Mouse (Mus musculus) liver, embryonic 13.5 days (tissue): ENCODE measurements around the gene Vapb. TPM values are rescaled to one million over a fixed set of nuclear protein-coding genes. Genes with fewer than 3 reads are reported as not detected.

Experiments used
- ATAC-seq: fragments of 200-750 bp; cut with Nextera tagmentation; 2 replicates; pipeline ENCODE4 v1.8.0; 2017; ENCODE audit warnings: low read depth, mild to moderate bottlenecking, moderate number of reproducible peaks, moderate library complexity
- DNase-seq: peaks from one replicate; pipeline ENCODE4 v3.0.0; 2022
- H3K27ac ChIP-seq: fragments of 300-500 bp; sonication (generic); 2 replicates; pipeline ENCODE4 v1.5.1; 2015; ENCODE audit warnings: moderate library complexity, mild to moderate bottlenecking, inconsistent platforms
- H3K27me3 ChIP-seq: fragments of 300-500 bp; sonication (generic); 2 replicates; pipeline ENCODE4 v1.6.1; 2015; ENCODE audit warnings: mild to moderate bottlenecking, inconsistent platforms
- H3K36me3 ChIP-seq: fragments of 300-500 bp; sonication (generic); 2 replicates; pipeline ENCODE4 v1.6.1; 2015; ENCODE audit warnings: mild to moderate bottlenecking, inconsistent platforms
- H3K4me1 ChIP-seq: fragments of 300-500 bp; sonication (generic); replicated peaks from 2 replicates; pipeline ENCODE4 v1.6.1; 2015; ENCODE audit warnings: inconsistent platforms
- H3K4me2 ChIP-seq: fragments of 300-500 bp; sonication (generic); 2 replicates; pipeline ENCODE4 v1.6.1; 2015; ENCODE audit warnings: inconsistent platforms, mild to moderate bottlenecking, moderate library complexity
- H3K4me3 ChIP-seq: fragments of 300-500 bp; sonication (generic); replicated peaks from 2 replicates; pipeline ENCODE4 v1.5.1; 2015; ENCODE audit warnings: mild to moderate bottlenecking, inconsistent platforms
- H3K9ac ChIP-seq: fragments of 300-500 bp; sonication (generic); 2 replicates; pipeline ENCODE4 v1.6.1; 2015; ENCODE audit warnings: mild to moderate bottlenecking, inconsistent platforms
- H3K9me3 ChIP-seq: fragments of 300-500 bp; sonication (generic); replicated peaks from 2 replicates; pipeline ENCODE4 v1.6.1; 2016; ENCODE audit warnings: inconsistent platforms
- WGBS: fragments of 180-500 bp; shearing (Covaris S2); methylation state at CpG from one replicate; pipeline ENCODE4 v1.1.7; 2015; ENCODE audit not compliant: insufficient replicate concordance; 5-methylcytosine and 5-hydroxymethylcytosine counted together
- polyA plus RNA-seq: library from polyadenylated mRNA; unstranded; fragments of >200 nt; fragmentation: Nextera tagmentation; extraction: Ambion mirVana; gene quantifications from 2 replicates; pipeline ENCODE4 v1.2.1, GENCODE M21; 2015

Vapb gene
- polyA plus RNA-seq, 1 experiment from 2014 or later = 6.5 TPM

DNA sequence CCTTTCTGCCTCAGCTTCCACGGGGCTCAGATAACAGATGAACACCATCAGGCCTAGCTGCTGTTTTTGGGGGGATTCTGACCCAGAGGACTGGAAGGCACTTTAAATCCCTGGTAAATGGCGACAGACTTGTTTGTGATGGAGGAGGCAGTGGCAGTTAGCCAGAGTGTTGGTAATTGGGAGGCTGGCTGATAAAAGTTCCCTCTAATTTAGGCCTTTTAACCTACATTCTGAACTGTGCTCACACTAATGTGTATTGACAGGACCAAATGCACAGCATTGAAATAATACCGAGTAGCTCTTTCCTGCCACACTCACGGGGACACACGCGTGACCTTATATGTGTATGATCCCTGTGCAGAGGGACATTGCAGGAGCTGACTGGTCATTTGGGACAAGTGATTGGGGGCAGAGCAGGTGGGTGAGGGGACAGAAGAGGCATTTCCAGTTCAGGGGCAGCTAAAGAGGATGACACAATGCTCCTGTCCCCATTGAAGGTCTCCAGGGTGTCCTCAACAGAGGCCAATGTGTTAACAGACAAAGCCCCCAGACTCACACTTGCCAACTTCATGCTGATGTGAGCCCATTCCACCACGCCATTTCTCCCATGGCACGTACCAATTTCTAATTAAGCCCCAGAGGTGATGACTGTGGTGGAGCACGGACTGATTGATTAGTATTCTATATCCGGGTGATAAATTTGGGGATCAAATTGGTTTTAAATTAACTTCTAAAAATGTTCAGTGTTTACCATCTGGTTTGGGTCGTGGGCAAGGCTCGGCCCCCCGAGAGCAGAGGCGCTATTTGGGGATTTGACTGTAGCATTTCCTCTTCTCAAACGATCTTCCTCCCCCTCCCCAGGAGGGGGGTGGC, 58.7 kb downstream of the Vapb start:
- DNase-seq (no peak), ATAC-seq (no peak)
- Histone ChIP-seq H3K27me3 (no peaks in the 10 kb centered on the region), H3K36me3 (no peaks in the 10 kb centered on the region), H3K9me3 (no peaks in the 10 kb centered on the region), H3K27ac (no peak overlapping the region), H3K4me1 (peaks cover 4% of the 10 kb centered on the region; the same call in 1 of the 2 replicates), H3K4me3 (no peak overlapping the region), H3K9ac (no peak overlapping the region), H3K4me2 (no peak overlapping the region)
- WGBS = 54% methylated on average over 15 of the region's 15 CpGs

- WGBS = 54% methylated on average over 4 of the region's 4 CpGs
Measured at GRCm38 (mm10) chr2:173796674-173796963, 59.3 kb downstream of the Vapb start.

DNA sequence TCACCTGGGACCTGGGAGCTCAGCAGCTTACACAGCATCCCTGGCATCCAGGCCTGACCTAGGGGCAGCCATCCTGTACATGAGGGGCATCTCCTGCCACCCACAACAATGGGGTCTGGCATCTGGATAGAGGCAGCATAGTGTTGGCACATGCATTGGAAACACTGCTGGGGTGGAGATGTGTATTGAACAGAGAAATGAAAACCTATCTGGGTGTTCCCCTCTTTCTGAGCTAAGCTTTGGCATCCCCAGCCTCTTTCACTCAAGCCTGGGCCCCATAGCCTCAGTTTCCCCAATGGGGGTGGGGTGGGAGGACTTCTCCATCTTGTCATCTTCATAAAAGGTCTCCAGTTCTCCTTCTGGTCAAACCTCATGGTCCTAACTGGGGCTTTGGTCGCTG, 62.2 kb downstream of the Vapb start:
- 56% methylated on average over 1 of the region's 1 CpGs for WGBS
- Histone ChIP-seq H3K27ac (no peak overlapping the region), H3K9ac (no peak overlapping the region), H3K4me1 (peaks cover 4% of the 10 kb centered on the region; the same call in 1 of the 2 replicates), H3K9me3 (no peaks in the 10 kb centered on the region), H3K27me3 (no peaks in the 10 kb centered on the region), H3K4me3 (no peak overlapping the region), H3K4me2 (no peak overlapping the region), H3K36me3 (no peaks in the 10 kb centered on the region)
- DNase-seq (no peak), ATAC-seq (no peak)

More at GRCm38 (mm10) chr2:173796674-173796963, 59.3 kb downstream of the Vapb start:
- Histone ChIP-seq H3K9ac (no peak overlapping the region), H3K27ac (no peak overlapping the region), H3K4me2 (no peak overlapping the region), H3K9me3 (no peaks in the 10 kb centered on the region), H3K4me3 (no peak overlapping the region), H3K27me3 (no peaks in the 10 kb centered on the region), H3K36me3 (no peaks in the 10 kb centered on the region), H3K4me1 (peaks cover 4% of the 10 kb centered on the region; the same call in 1 of the 2 replicates)
- ATAC-seq (no peak), DNase-seq (no peak)

GRCm38 (mm10) chr2:173800566-173800965, 63.3 kb downstream of the Vapb start:
- no peaks in the 10 kb centered on the region for H3K27me3 ChIP-seq
- no peak overlapping the region for H3K9ac ChIP-seq
- H3K27ac ChIP-seq = no peak overlapping the region
- no peak for DNase-seq
- no peak overlapping the region for H3K4me3 ChIP-seq
- H3K9me3 ChIP-seq = no peaks in the 10 kb centered on the region
- H3K4me2 ChIP-seq = no peak overlapping the region
- WGBS = 80% methylated on average over 9 of the region's 9 CpGs
- H3K36me3 ChIP-seq = no peaks in the 10 kb centered on the region
- ATAC-seq = no peak
- no peaks in the 10 kb centered on the region for H3K4me1 ChIP-seq

- no peak overlapping the region for H3K27ac ChIP-seq
- H3K9me3 ChIP-seq = no peaks in the 10 kb centered on the region
- H3K9ac ChIP-seq = no peak overlapping the region
- ATAC-seq = no peak
- no peak for DNase-seq
- no peaks in the 10 kb centered on the region for H3K4me1 ChIP-seq
- H3K27me3 ChIP-seq = no peaks in the 10 kb centered on the region
- H3K4me3 ChIP-seq = no peak overlapping the region
- WGBS = 54% methylated on average over 11 of the region's 11 CpGs
- H3K4me2 ChIP-seq = no peak overlapping the region
- H3K36me3 ChIP-seq = no peaks in the 10 kb centered on the region
Measured at GRCm38 (mm10) chr2:173801405-173801876, 64.1 kb downstream of the Vapb start.

GRCm38 (mm10) chr2:173802176-173802575, 64.9 kb downstream of the Vapb start:
- no peaks in the 10 kb centered on the region for H3K9me3 ChIP-seq
- no peak overlapping the region for H3K27ac ChIP-seq
- no peaks in the 10 kb centered on the region for H3K4me1 ChIP-seq
- no peaks in the 10 kb centered on the region for H3K36me3 ChIP-seq
- H3K9ac ChIP-seq = no peak overlapping the region
- H3K4me2 ChIP-seq = no peak overlapping the region
- no peak overlapping the region for H3K4me3 ChIP-seq
- DNase-seq (no peak), ATAC-seq (no peak)
- 68% methylated on average over 4 of the region's 4 CpGs for WGBS
- no peaks in the 10 kb centered on the region for H3K27me3 ChIP-seq

GRCm38 (mm10) chr2:173802956-173803355, 65.6 kb downstream of the Vapb start:
- Histone ChIP-seq H3K4me1 (no peaks in the 10 kb centered on the region), H3K4me2 (no peak overlapping the region), H3K9me3 (no peaks in the 10 kb centered on the region), H3K27me3 (no peaks in the 10 kb centered on the region), H3K9ac (no peak overlapping the region), H3K4me3 (no peak overlapping the region), H3K27ac (no peak overlapping the region), H3K36me3 (no peaks in the 10 kb centered on the region)
- WGBS = 62% methylated on average over 3 of the region's 3 CpGs
- ATAC-seq (no peak), DNase-seq (no peak)

DNA sequence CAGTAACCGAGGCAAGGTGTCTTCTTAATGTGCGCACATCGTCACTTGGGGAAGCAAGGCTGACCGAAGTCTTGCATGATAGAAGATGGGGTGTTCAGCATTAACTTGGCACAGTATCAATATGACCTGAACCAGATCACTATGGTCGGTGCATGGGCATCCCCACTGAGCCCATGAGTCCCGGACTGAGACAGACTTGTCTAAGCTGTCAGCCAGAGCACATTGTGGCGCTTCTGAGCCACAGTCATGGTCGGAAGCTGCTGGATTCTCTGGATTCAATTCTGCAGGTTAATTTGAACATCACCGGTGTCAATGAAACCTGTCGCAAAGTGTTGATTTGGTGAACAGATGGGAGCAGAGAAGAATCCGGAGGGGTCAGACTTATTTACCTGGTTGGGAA, 66.5 kb downstream of the Vapb start:
- Histone ChIP-seq H3K27me3 (no peaks in the 10 kb centered on the region), H3K4me2 (no peak overlapping the region), H3K4me3 (no peak overlapping the region), H3K9me3 (no peaks in the 10 kb centered on the region), H3K27ac (no peak overlapping the region), H3K9ac (no peak overlapping the region), H3K36me3 (no peaks in the 10 kb centered on the region), H3K4me1 (no peaks in the 10 kb centered on the region)
- ATAC-seq (no peak), DNase-seq (no peak)
- WGBS = 80% methylated on average over 11 of the region's 11 CpGs

DNA sequence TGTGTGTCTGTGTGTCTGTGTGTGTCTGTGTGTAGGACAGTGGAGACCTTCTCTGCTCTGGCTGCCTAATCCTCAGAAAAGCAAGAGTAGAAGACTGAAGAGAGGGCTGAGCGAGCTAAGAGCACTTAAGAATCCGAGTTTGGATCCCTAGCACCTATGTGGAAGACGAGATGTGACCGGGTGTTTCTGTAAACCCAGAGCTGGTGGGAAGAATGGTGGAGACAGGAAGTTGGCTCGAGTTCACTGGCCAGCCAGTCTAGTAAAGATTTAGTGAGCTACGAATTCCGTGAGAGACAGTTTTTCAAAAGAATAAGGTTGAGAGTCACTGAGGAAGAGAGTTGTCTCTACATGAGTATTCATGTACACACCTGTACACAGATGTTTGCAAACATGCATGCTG, 69.3 kb downstream of the Vapb start:
- Histone ChIP-seq H3K4me1 (no peaks in the 10 kb centered on the region), H3K4me2 (no peak overlapping the region), H3K4me3 (no peak overlapping the region), H3K9ac (no peak overlapping the region), H3K9me3 (no peaks in the 10 kb centered on the region), H3K27me3 (no peaks in the 10 kb centered on the region), H3K27ac (no peak overlapping the region), H3K36me3 (no peaks in the 10 kb centered on the region)
- no peak for DNase-seq
- WGBS = 54% methylated on average over 7 of the region's 7 CpGs
- no peak for ATAC-seq

DNA sequence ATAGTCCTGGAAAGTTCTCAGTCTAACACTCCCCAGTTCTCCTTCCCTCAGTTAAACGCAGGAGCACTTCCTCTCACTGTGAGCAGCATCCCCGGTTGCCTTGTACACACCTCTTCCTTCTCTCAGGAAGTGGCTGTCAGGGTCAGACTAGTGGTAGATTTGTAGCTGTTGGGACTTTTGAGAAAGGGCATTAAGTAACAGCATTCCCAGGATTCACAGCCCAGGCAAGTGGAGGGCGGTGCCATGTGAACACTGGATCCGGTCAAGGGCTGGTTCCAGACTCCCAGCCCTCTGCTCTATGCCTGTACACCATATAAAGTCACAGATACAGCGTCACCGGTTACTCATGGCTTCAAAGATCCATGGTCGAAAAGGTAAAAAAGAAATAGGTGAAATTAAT, 71.6 kb downstream of the Vapb start:
- WGBS = 50% methylated on average over 7 of the region's 7 CpGs
- Histone ChIP-seq H3K9ac (no peak overlapping the region), H3K9me3 (no peaks in the 10 kb centered on the region), H3K4me2 (no peak overlapping the region), H3K4me3 (no peak overlapping the region), H3K27me3 (no peaks in the 10 kb centered on the region), H3K4me1 (no peaks in the 10 kb centered on the region), H3K36me3 (no peaks in the 10 kb centered on the region), H3K27ac (no peak overlapping the region)
- ATAC-seq (no peak), DNase-seq (no peak)

- Histone ChIP-seq H3K36me3 (no peaks in the 10 kb centered on the region), H3K27me3 (no peaks in the 10 kb centered on the region), H3K4me3 (no peak overlapping the region), H3K27ac (no peak overlapping the region), H3K9me3 (no peaks in the 10 kb centered on the region), H3K9ac (no peak overlapping the region), H3K4me2 (no peak overlapping the region), H3K4me1 (no peaks in the 10 kb centered on the region)
- WGBS = 67% methylated on average over 15 of the region's 15 CpGs
- DNase-seq (no peak), ATAC-seq (no peak)
Measured at GRCm38 (mm10) chr2:173810036-173810850, 72.9 kb downstream of the Vapb start.

GRCm38 (mm10) chr2:173810851-173811130, 73.5 kb downstream of the Vapb start:
- WGBS = 69% methylated on average over 5 of the region's 5 CpGs
- no peak overlapping the region for H3K27ac ChIP-seq

More at GRCm38 (mm10) chr2:173810851-173811130, 73.5 kb downstream of the Vapb start:
- Histone ChIP-seq H3K9ac (no peak overlapping the region), H3K36me3 (no peaks in the 10 kb centered on the region), H3K4me2 (no peak overlapping the region), H3K4me1 (no peaks in the 10 kb centered on the region), H3K27me3 (no peaks in the 10 kb centered on the region), H3K9me3 (no peaks in the 10 kb centered on the region), H3K4me3 (no peak overlapping the region)
- no peak for ATAC-seq
- DNase-seq = no peak
